Mouse (Mus musculus) Patski (cell line): Measurements from ENCODE around the gene Cpeb1. TPM values are rescaled to one million over a fixed set of nuclear protein-coding genes. Genes with fewer than 3 reads are reported as not detected.

Experiments
- ATAC-seq: fragments of 100-300 bp; one replicate; pipeline ENCODE4 v1.8.0; 2021
- CTCF ChIA-PET: fragments of 350-600 bp; sonication (Branson Sonifier 250); formaldehyde crosslinking; loops from one replicate; lab custom pipeline; 2022; ENCODE audit warnings: inconsistent platforms; lab: Charles Lee
- POLR2A ChIA-PET: fragments of 350-600 bp; sonication (Branson Sonifier 250); formaldehyde crosslinking; loops from one replicate; lab custom pipeline; 2022; ENCODE audit warnings: antibody characterized with exemption, inconsistent platforms; lab: Charles Lee
- DNase-seq: peaks from one replicate; pipeline ENCODE4 v3.0.0-alpha.2; 2011; ENCODE audit warnings: low read depth, low spot score
- H3K27me3 ChIP-seq: fragments of 371-371 bp; one replicate; pipeline ENCODE4 v1.5.1; 2021
- CTCF ChIP-seq: fragments of 100-300 bp; IDR thresholded peaks from one replicate; pipeline ENCODE4 v1.5.1; 2021
- in situ Hi-C: fragments of 300-500 bp; cut with MboI; formaldehyde crosslinking; loops from 3 replicates; pipeline ENCODE4 v1.11.1; 2018; ENCODE audit warnings: low pct_unique_long_range_greater_than_20kb, mixed read lengths
- polyA plus RNA-seq: library from polyadenylated mRNA; unstranded; gene quantifications from one replicate; pipeline ENCODE4 v1.2.3, GENCODE M21; 2021

Gene Cpeb1
- polyA plus RNA-seq, 1 experiment from 2014 or later, result 9.5 TPM

DNA sequence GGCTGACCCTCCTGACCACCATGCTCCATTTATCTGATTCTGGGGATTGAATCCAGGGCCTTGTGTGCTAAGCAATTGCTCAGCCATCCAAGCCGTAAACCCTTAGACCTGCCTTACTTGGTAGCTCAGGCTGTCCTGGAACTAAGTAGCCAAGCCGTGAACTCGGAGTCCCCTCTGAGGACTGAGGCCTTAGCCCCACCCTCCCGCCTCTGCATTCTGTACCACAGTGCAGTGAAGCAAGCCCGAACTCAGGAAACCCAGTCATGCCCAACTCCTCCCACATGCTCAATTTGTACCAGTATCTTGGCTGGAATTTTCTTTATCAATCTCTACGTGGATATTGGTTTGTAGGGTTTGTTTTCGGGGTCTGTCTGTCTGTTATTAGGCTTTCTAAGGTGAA lies 123.4 kb downstream of the Cpeb1 start:
- DNase-seq (no peak), ATAC-seq (no peak)
- TF ChIP-seq CTCF, result no peak
- ChIA-PET CTCF (interaction anchor here (1.1 to 1.9 kb wide), 6 partner anchors 9 to 169 kb away, joined by 3 to 5 read pairs (median 4); no protein-coding TSS in a partner anchor), POLR2A (interaction anchor here (1.1 kb wide), 1 partner anchor 13 kb away, joined by 4 read pairs; the partner anchor contains the start of gene Rps17)
- H3K27me3 ChIP-seq, result no peaks in the 10 kb centered on the region
- in situ Hi-C loops, result no loop called here

DNA sequence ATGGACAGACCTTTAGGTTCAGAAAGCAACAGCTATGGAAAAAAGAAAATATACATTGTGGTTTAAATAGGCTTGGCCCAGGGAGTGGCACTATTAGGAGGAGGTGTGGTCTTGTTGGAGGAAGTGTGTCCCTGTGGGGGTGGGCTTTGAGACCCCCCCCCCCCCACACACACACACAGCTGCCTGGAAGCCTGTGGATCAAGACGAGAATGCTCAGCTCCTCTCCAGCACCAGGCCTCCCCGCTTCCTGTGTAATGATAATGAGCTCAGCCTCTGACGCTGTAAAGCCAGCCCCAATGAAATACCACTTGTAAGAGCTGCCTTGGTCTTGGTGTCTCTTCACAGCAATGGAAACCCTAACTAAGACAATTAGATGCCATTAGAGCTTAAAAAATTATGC lies 124.5 kb downstream of the Cpeb1 start:
- TF ChIP-seq CTCF, result no peak
- in situ Hi-C loops, result no loop called here
- CTCF ChIA-PET, result interaction anchor here (0.8 to 1.9 kb wide), 10 partner anchors 8 to 168 kb away, joined by 3 to 5 read pairs (median 4); no protein-coding TSS in a partner anchor
- POLR2A ChIA-PET, result interaction anchor here (0.6 kb wide), 1 partner anchor 220 kb away, joined by 5 read pairs; no protein-coding TSS in a partner anchor
- ATAC-seq, result no peak
- DNase-seq, result no peak
- no peaks in the 10 kb centered on the region for H3K27me3 ChIP-seq

GRCm38 (mm10) chr7:81327661-81328060 lies 127.6 kb downstream of the Cpeb1 start:
- DNase-seq (no peak), ATAC-seq (no peak)
- in situ Hi-C loops, result no loop called here
- H3K27me3 ChIP-seq, result no peaks in the 10 kb centered on the region
- POLR2A ChIA-PET, result no interaction called here
- no peak for TF ChIP-seq CTCF
- CTCF ChIA-PET, result no interaction called here

- H3K27me3 ChIP-seq, result no peaks in the 10 kb centered on the region
- no peak for DNase-seq
- no peak for ATAC-seq
- ChIA-PET CTCF (no interaction called here), POLR2A (no interaction called here)
- TF ChIP-seq CTCF, result no peak
- in situ Hi-C loops, result no loop called here
Measured at GRCm38 (mm10) chr7:81326859-81327258, 128.4 kb downstream of the Cpeb1 start.

- in situ Hi-C loops, result no loop called here
- no peak for ATAC-seq
- ChIA-PET POLR2A (no interaction called here), CTCF (no interaction called here)
- no peak for DNase-seq
- no peak for TF ChIP-seq CTCF
- H3K27me3 ChIP-seq, result no peaks in the 10 kb centered on the region
Measured at GRCm38 (mm10) chr7:81326043-81326442, 129.2 kb downstream of the Cpeb1 start.

DNA sequence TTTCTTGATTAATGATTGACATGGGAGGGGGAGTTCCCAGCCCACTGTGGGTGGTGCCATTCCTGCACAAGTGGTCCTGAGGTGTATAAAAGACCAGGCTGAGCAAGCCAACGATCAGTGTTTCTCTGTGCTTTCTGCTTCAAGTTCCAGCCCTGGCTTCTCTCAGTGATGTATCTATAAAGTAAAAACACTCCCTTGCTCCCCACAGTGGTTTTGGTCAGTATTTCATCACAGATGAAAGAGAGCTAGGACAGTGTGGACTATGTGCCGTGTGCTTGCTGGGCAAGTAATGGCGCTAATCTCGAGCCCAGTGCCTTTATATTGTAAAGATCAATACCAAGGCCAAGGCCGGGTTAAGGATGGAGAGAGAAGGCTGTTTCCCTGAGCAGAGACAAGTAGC lies 133.5 kb downstream of the Cpeb1 start:
- ChIA-PET POLR2A (no interaction called here), CTCF (interaction anchor here (0.7 to 1.7 kb wide), 4 partner anchors 10 to 147 kb away, joined by 3 to 6 read pairs (median 4); no protein-coding TSS in a partner anchor)
- no peak for TF ChIP-seq CTCF
- no peak for DNase-seq
- no peaks in the 10 kb centered on the region for H3K27me3 ChIP-seq
- in situ Hi-C loops, result no loop called here
- no peak for ATAC-seq

DNA sequence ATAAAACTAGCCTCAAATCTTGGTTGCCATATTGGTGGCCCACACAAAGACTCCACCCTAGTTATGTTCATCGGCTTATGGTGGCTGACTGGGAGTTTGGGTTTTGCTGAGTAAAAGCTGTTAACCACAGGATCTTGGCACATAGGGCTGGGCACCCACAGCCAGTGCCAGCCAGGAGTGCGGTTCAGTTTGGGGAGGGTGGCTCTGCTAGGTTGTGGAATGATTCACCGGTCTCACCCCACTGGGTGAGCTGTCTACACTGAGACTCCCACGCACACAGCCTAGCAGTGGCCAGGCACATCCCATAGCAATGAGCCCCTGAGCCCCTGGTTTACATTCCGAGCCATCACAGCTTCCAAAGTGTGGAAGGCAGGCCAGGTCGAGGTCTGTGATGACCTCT lies 135.5 kb downstream of the Cpeb1 start:
- ATAC-seq (peak; percentile 80), DNase-seq (peak; percentile 79)
- in situ Hi-C loops, result loop anchor here (10.0 kb wide), 1 partner anchor 155 kb away; no protein-coding TSS in a partner anchor
- no peak for TF ChIP-seq CTCF
- POLR2A ChIA-PET, result interaction anchor here (0.5 to 1.4 kb wide), 3 partner anchors 14 to 153 kb away, joined by 3 to 5 read pairs (median 4); no protein-coding TSS in a partner anchor
- CTCF ChIA-PET, result interaction anchor here (1.0 to 1.3 kb wide), 2 partner anchors 11 to 19 kb away, joined by 3 to 4 read pairs; no protein-coding TSS in a partner anchor
- H3K27me3 ChIP-seq, result no peaks in the 10 kb centered on the region

DNA sequence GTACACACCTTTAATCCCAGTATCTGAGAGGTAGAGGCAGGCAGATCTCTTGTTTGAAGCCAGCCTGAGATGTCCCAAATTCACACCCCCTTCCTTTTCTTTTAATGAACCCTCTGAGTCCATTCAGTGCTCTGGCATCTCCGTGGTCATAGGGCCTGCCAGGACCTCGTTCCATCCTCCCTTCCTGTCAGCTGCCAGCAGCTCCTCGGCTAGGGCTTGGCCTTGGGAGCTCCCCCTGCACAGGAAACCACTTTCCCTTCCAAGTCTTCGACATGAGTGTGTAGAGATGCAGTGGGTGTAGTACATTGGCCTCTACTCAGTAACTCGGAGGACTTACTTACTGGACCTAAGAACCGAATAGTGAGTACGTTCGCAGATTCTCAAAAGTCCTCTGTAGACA lies 139.7 kb downstream of the Cpeb1 start:
- TF ChIP-seq CTCF, result no peak
- POLR2A ChIA-PET, result no interaction called here
- no peaks in the 10 kb centered on the region for H3K27me3 ChIP-seq
- in situ Hi-C loops, result loop anchor here (10.0 kb wide), 1 partner anchor 151 kb away; no protein-coding TSS in a partner anchor
- ATAC-seq (no peak), DNase-seq (no peak)
- CTCF ChIA-PET, result interaction anchor here (1.0 kb wide), 1 partner anchor 10 kb away, joined by 3 read pairs; no protein-coding TSS in a partner anchor

DNA sequence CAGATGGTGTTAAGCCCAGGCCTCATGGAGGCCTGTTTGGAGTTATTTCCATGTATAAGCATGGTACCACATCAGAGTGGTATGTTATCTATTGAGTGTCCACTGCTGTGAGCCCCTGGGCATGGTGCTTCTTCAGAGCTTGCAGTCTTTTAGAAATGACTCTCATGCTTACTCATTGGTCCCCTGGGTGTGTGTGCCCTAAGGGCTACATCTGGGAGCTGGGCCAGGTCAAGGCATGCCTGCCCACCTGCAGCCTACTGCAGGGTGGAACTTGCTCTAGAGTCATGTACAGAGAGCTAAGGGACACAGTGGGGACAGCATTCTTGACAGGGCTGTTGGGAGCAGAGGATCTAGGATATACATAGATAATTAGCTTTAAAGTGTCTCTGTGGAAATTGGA lies 143.7 kb downstream of the Cpeb1 start:
- no peak for TF ChIP-seq CTCF
- DNase-seq, result no peak
- in situ Hi-C loops, result loop anchor here (10.0 kb wide), 1 partner anchor 147 kb away; no protein-coding TSS in a partner anchor
- ATAC-seq, result no peak
- ChIA-PET POLR2A (interaction anchor here (0.6 to 1.0 kb wide), 2 partner anchors 109 to 129 kb away, joined by 3 read pairs; no protein-coding TSS in a partner anchor), CTCF (interaction anchor here (1.7 kb wide), 1 partner anchor 10 kb away, joined by 5 read pairs; no protein-coding TSS in a partner anchor)
- H3K27me3 ChIP-seq, result no peaks in the 10 kb centered on the region

GRCm38 (mm10) chr7:81311130-81311529 lies 144.1 kb downstream of the Cpeb1 start:
- DNase-seq (no peak), ATAC-seq (no peak)
- ChIA-PET CTCF (interaction anchor here (1.7 kb wide), 1 partner anchor 9 kb away, joined by 5 read pairs; no protein-coding TSS in a partner anchor), POLR2A (interaction anchor here (0.6 kb wide), 1 partner anchor 109 kb away, joined by 3 read pairs; no protein-coding TSS in a partner anchor)
- H3K27me3 ChIP-seq, result no peaks in the 10 kb centered on the region
- in situ Hi-C loops, result loop anchor here (10.0 kb wide), 1 partner anchor 146 kb away; no protein-coding TSS in a partner anchor
- no peak for TF ChIP-seq CTCF

- H3K27me3 ChIP-seq, result no peaks in the 10 kb centered on the region
- ATAC-seq (no peak), DNase-seq (no peak)
- ChIA-PET POLR2A (no interaction called here), CTCF (interaction anchor here (1.5 kb wide), 1 partner anchor 142 kb away, joined by 4 read pairs; no protein-coding TSS in a partner anchor)
- no peak for TF ChIP-seq CTCF
- in situ Hi-C loops, result no loop called here
Measured at GRCm38 (mm10) chr7:81309247-81309646, 146.0 kb downstream of the Cpeb1 start.
